Mouse (Mus musculus) liver, embryonic 14.5 days (tissue): ENCODE results near the gene Hoxb1. TPM values are rescaled to one million over a fixed set of nuclear protein-coding genes. Genes with fewer than 3 reads are reported as not detected.

Experiments
- ATAC-seq: fragments of 200-750 bp; cut with Nextera tagmentation; 2 replicates; pipeline ENCODE4 v1.8.0; 2017; ENCODE audit warnings: moderate number of reproducible peaks, mild to moderate bottlenecking, moderate library complexity; ENCODE audit not compliant: insufficient read depth
- DNase-seq, 3 experiments: peaks; one replicate each; pipeline ENCODE4 v3.0.0-alpha.2; 2012 to 2013; ENCODE audit warnings: low read depth in 3 of 3, low spot score in 3 of 3
- H3K27ac ChIP-seq: fragments of 300-500 bp; sonication (generic); 2 replicates; pipeline ENCODE4 v1.5.1; 2014; ENCODE audit warnings: moderate library complexity, mild to moderate bottlenecking, control low read depth, inconsistent platforms
- H3K27me3 ChIP-seq: fragments of 300-500 bp; sonication (generic); 2 replicates; pipeline ENCODE4 v1.6.1; 2014; ENCODE audit warnings: mild to moderate bottlenecking, low read length, moderate library complexity; ENCODE audit not compliant: control insufficient read depth, insufficient read depth
- H3K36me3 ChIP-seq: fragments of 300-500 bp; sonication (generic); replicated peaks from 2 replicates; pipeline ENCODE4 v1.6.1; 2014; ENCODE audit warnings: low read depth; ENCODE audit not compliant: control insufficient read depth, insufficient read depth
- H3K4me1 ChIP-seq, 2 experiments: fragments of 200-500 bp in 1 of 2; fragments of 300-500 bp in 1 of 2; sonication (generic) in 1 of 2; replicated peaks; 2 replicates each; pipeline ENCODE4 v1.6.1; 2012 to 2014; ENCODE audit warnings: antibody characterized with exemption in 1 of 2, inconsistent platforms in 1 of 2, low read length in 1 of 2; ENCODE audit not compliant: control insufficient read depth in 2 of 2, insufficient read depth in 2 of 2
- H3K4me2 ChIP-seq: fragments of 300-500 bp; sonication (generic); 2 replicates; pipeline ENCODE4 v1.6.1; 2014; ENCODE audit warnings: low read depth, mild to moderate bottlenecking, control low read depth, moderate library complexity
- H3K4me3 ChIP-seq, 2 experiments: fragments of 200-500 bp in 1 of 2; fragments of 300-500 bp in 1 of 2; sonication (generic) in 1 of 2; 2 replicates each; pipeline ENCODE4 v1.5.1; 2012 to 2014; ENCODE audit warnings: low read depth in 2 of 2, low read length in 2 of 2, mild to moderate bottlenecking in 2 of 2, control low read depth in 1 of 2, inconsistent platforms in 1 of 2, moderate library complexity in 1 of 2; ENCODE audit not compliant: insufficient read depth in 1 of 2
- H3K9ac ChIP-seq: fragments of 300-500 bp; sonication (generic); replicated peaks from 2 replicates; pipeline ENCODE4 v1.6.1; 2014; ENCODE audit warnings: mild to moderate bottlenecking, control low read depth, moderate library complexity
- H3K9me3 ChIP-seq: fragments of 300-500 bp; sonication (generic); 2 replicates; pipeline ENCODE4 v1.6.1; 2016; ENCODE audit warnings: low read length, mixed read lengths; ENCODE audit not compliant: control insufficient read depth
- CTCF ChIP-seq: IDR thresholded peaks from 2 replicates; pipeline ENCODE4 v1.5.1; 2016; ENCODE audit warnings: antibody characterized with exemption, low read depth, control low read depth
- EP300 ChIP-seq: IDR thresholded peaks from 2 replicates; pipeline ENCODE4 v1.6.1; 2016; ENCODE audit warnings: antibody characterized with exemption, low read depth
- WGBS: fragments of 180-500 bp; shearing (Covaris S2); extraction: QIAGEN DNeasy Blood & Tissue Kit; methylation state at CpG from one replicate; pipeline ENCODE4 v1.1.7; 2014; ENCODE audit not compliant: insufficient replicate concordance; 5-methylcytosine and 5-hydroxymethylcytosine counted together
- microRNA counts: library from miRNA; unstranded; fragments of <30 nt; microRNA quantifications from one replicate; lab custom pipeline; 2016
- microRNA-seq: library from miRNA; unstranded; fragments of <30 nt; microRNA quantifications from one replicate; pipeline ENCODE4, GENCODE M21; 2016
- polyA plus RNA-seq, 2 experiments: library from polyadenylated mRNA; depleted of rRNA in 1 of 2; stranded (reverse) in 1 of 2; unstranded in 1 of 2; fragments of >200 nt; fragmentation: Nextera tagmentation in 1 of 2; extraction: Ambion mirVana in 1 of 2; gene quantifications; 2 replicates each; pipeline versions ENCODE4 v1.2.1 to v1.2.3; 2012 to 2014

Gene Hoxb1
- polyA plus RNA-seq, 2 experiments, result 0.02 TPM; not detected in 1

GRCm38 (mm10) chr11:96412941-96413491 is 47.5 kb downstream of the Hoxb1 start:
- ATAC-seq, result no peak
- no peak for TF ChIP-seq EP300
- TF ChIP-seq CTCF, result no peak
- 38% methylated on average over 9 of the region's 9 CpGs for WGBS
- Histone ChIP-seq H3K4me1 (no peaks in the 10 kb centered on the region; a peak in 1 of 4 replicates), H3K36me3 (no peaks in the 10 kb centered on the region), H3K4me2 (no peak overlapping the region), H3K9me3 (no peaks in the 10 kb centered on the region), H3K27me3 (no peaks in the 10 kb centered on the region; the same call in none of the 2 replicates), H3K9ac (no peak overlapping the region), H3K4me3 (no peak overlapping the region), H3K27ac (no peak overlapping the region)
- DNase-seq, result no peak

GRCm38 (mm10) chr11:96413527-96413926 is 48.0 kb downstream of the Hoxb1 start:
- Histone ChIP-seq H3K4me1 (no peaks in the 10 kb centered on the region; a peak in 1 of 4 replicates), H3K9me3 (no peaks in the 10 kb centered on the region), H3K4me3 (no peak overlapping the region), H3K36me3 (no peaks in the 10 kb centered on the region), H3K4me2 (no peak overlapping the region), H3K27me3 (no peaks in the 10 kb centered on the region; the same call in none of the 2 replicates), H3K9ac (no peak overlapping the region), H3K27ac (no peak overlapping the region)
- no peak for ATAC-seq
- TF ChIP-seq EP300 (no peak), CTCF (no peak)
- WGBS, result 21% methylated on average over 8 of the region's 8 CpGs
- no peak for DNase-seq

GRCm38 (mm10) chr11:96414002-96414401 is 48.5 kb downstream of the Hoxb1 start:
- Histone ChIP-seq H3K27me3 (no peaks in the 10 kb centered on the region; the same call in none of the 2 replicates), H3K27ac (no peak overlapping the region), H3K4me2 (no peak overlapping the region), H3K9ac (no peak overlapping the region), H3K9me3 (no peaks in the 10 kb centered on the region), H3K4me1 (no peaks in the 10 kb centered on the region; a peak in 1 of 4 replicates), H3K4me3 (no peak overlapping the region), H3K36me3 (no peaks in the 10 kb centered on the region)
- TF ChIP-seq CTCF (no peak), EP300 (no peak)
- ATAC-seq, result no peak
- DNase-seq, result no peak
- 27% methylated on average over 2 of the region's 2 CpGs for WGBS

MicroRNA genes within 50 kb of the gene (microRNA counts, 519-probe panel; counts per million panel counts)
- microRNA mmu-miR-10a (lab: Ali Mortazavi, UCI), result 3,705 counts per million, percentile 10 among the panel's probes with 10 or more counts

Small RNA genes lying within 50 kb of the gene (microRNA-seq; reads per million reads assigned to microRNA genes)
- 4,699 reads per million, percentile 86 among the genes with 10 or more reads in this experiment for gene Mir10a

Other genes starting within 250 kb of the Hoxb1 start
- 0.05 TPM in 1 of 2 replicates, not detected in the other for gene Ttll6, start 232.0 kb upstream of the Hoxb1 start, polyA plus RNA-seq (2012; rRNA removed)
- gene Ttll6, start 232.0 kb upstream of the Hoxb1 start, polyA plus RNA-seq (2014; fragmentation: Nextera tagmentation; extraction: Ambion mirVana), result not detected in 2 replicates
- gene Hoxb13, start 171.4 kb upstream of the Hoxb1 start, polyA plus RNA-seq (2012; rRNA removed), result 0.08 TPM in 1 of 2 replicates, not detected in the other
- gene Hoxb13, start 171.4 kb upstream of the Hoxb1 start, polyA plus RNA-seq (2014; fragmentation: Nextera tagmentation; extraction: Ambion mirVana), result not detected in 2 replicates
- gene Hoxb9, start 94.3 kb upstream of the Hoxb1 start, polyA plus RNA-seq (2012; rRNA removed), result 0.01 and 0.03 TPM in 2 replicates
- not detected in 2 replicates for gene Hoxb9, start 94.3 kb upstream of the Hoxb1 start, polyA plus RNA-seq (2014; fragmentation: Nextera tagmentation; extraction: Ambion mirVana)
- gene Hoxb8, start 83.8 kb upstream of the Hoxb1 start, polyA plus RNA-seq (2012; rRNA removed), result 0.03 and 0.05 TPM in 2 replicates
- not detected in 2 replicates for gene Hoxb8, start 83.8 kb upstream of the Hoxb1 start, polyA plus RNA-seq (2014; fragmentation: Nextera tagmentation; extraction: Ambion mirVana)
- gene Hoxb7, start 79.1 kb upstream of the Hoxb1 start, polyA plus RNA-seq (2012; rRNA removed), result 0.02 and 0.06 TPM in 2 replicates
- 0.10 and 0.19 TPM in 2 replicates for gene Hoxb7, start 79.1 kb upstream of the Hoxb1 start, polyA plus RNA-seq (2014; fragmentation: Nextera tagmentation; extraction: Ambion mirVana)
- 0.02 and 0.13 TPM in 2 replicates for gene Hoxb6, start 73.3 kb upstream of the Hoxb1 start, polyA plus RNA-seq (2012; rRNA removed)
- not detected in 2 replicates for gene Hoxb6, start 73.3 kb upstream of the Hoxb1 start, polyA plus RNA-seq (2014; fragmentation: Nextera tagmentation; extraction: Ambion mirVana)
- gene Hoxb5, start 62.4 kb upstream of the Hoxb1 start, polyA plus RNA-seq (2012; rRNA removed), result 0.23 and 0.32 TPM in 2 replicates
- gene Hoxb5, start 62.4 kb upstream of the Hoxb1 start, polyA plus RNA-seq (2014; fragmentation: Nextera tagmentation; extraction: Ambion mirVana), result 0.06 and 0.24 TPM in 2 replicates
- 0.31 and 0.48 TPM in 2 replicates for gene Hoxb4, start 47.5 kb upstream of the Hoxb1 start, polyA plus RNA-seq (2012; rRNA removed)
- gene Hoxb4, start 47.5 kb upstream of the Hoxb1 start, polyA plus RNA-seq (2014; fragmentation: Nextera tagmentation; extraction: Ambion mirVana), result 0.06 and 0.09 TPM in 2 replicates
- gene Hoxb3, start 42.4 kb upstream of the Hoxb1 start, polyA plus RNA-seq (2012; rRNA removed), result 0.38 and 0.66 TPM in 2 replicates
- gene Hoxb3, start 42.4 kb upstream of the Hoxb1 start, polyA plus RNA-seq (2014; fragmentation: Nextera tagmentation; extraction: Ambion mirVana), result not detected in 2 replicates
- gene Hoxb2, start 15.2 kb upstream of the Hoxb1 start, polyA plus RNA-seq (2012; rRNA removed), result 1.1 TPM in 2 replicates
- 0.51 and 0.75 TPM in 2 replicates for gene Hoxb2, start 15.2 kb upstream of the Hoxb1 start, polyA plus RNA-seq (2014; fragmentation: Nextera tagmentation; extraction: Ambion mirVana)
- gene Skap1, start 98.8 kb downstream of the Hoxb1 start, polyA plus RNA-seq (2012; rRNA removed), result 0.11 TPM in 1 of 2 replicates, not detected in the other
- 0.14 and 0.18 TPM in 2 replicates for gene Skap1, start 98.8 kb downstream of the Hoxb1 start, polyA plus RNA-seq (2014; fragmentation: Nextera tagmentation; extraction: Ambion mirVana)